Mouse (Mus musculus) ES-Bruce4 (cell line): ENCODE data around the gene Mipep. TPM values are rescaled to one million over a fixed set of nuclear protein-coding genes. Genes with fewer than 3 reads are reported as not detected.

Experiments
- H3K27ac ChIP-seq: 2 replicates; pipeline ENCODE4 v1.5.1; 2012; ENCODE audit warnings: low read length, inconsistent platforms; ENCODE audit not compliant: insufficient read depth
- H3K27me3 ChIP-seq: 2 replicates; pipeline ENCODE4 v1.6.1; 2012; ENCODE audit warnings: mild to moderate bottlenecking, low read length, inconsistent platforms; ENCODE audit not compliant: control insufficient read depth, poor library complexity, insufficient read depth, severe bottlenecking
- H3K36me3 ChIP-seq: 2 replicates; pipeline ENCODE4 v1.6.1; 2012; ENCODE audit warnings: inconsistent platforms, mild to moderate bottlenecking, low read length, moderate library complexity; ENCODE audit not compliant: control insufficient read depth, poor library complexity, insufficient read depth, severe bottlenecking
- H3K4me1 ChIP-seq: one replicate; pipeline ENCODE4 v1.8.1; 2011; ENCODE audit warnings: low read length; ENCODE audit not compliant: control insufficient read depth, insufficient read depth
- H3K4me3 ChIP-seq: 2 replicates; pipeline ENCODE4 v1.5.1; 2011; ENCODE audit warnings: low read depth, mild to moderate bottlenecking, low read length
- H3K9ac ChIP-seq: 2 replicates; pipeline ENCODE4 v1.6.1; 2012; ENCODE audit warnings: low read depth, mild to moderate bottlenecking, inconsistent platforms; ENCODE audit not compliant: poor library complexity, severe bottlenecking
- H3K9me3 ChIP-seq: replicated peaks from 2 replicates; pipeline ENCODE4 v1.6.1; 2012; ENCODE audit warnings: mild to moderate bottlenecking, low read length, inconsistent platforms; ENCODE audit not compliant: control insufficient read depth, poor library complexity, insufficient read depth, severe bottlenecking
- CTCF ChIP-seq: IDR thresholded peaks from one replicate; pipeline ENCODE4 v1.8.1; 2011; ENCODE audit warnings: low read depth, low read length
- EP300 ChIP-seq: IDR thresholded peaks from 2 replicates; pipeline ENCODE4 v1.6.1; 2011; ENCODE audit warnings: low read depth, low read length; ENCODE audit not compliant: insufficient read depth
- POLR2A ChIP-seq: IDR thresholded peaks from one replicate; pipeline ENCODE4 v1.8.1; 2011; ENCODE audit warnings: low read length; ENCODE audit not compliant: insufficient read depth
- polyA plus RNA-seq: library from polyadenylated mRNA; stranded (reverse); fragments of >200 nt; gene quantifications from 2 replicates; pipeline ENCODE4 v1.2.4, GENCODE M21; 2011; ENCODE audit warnings: low read depth; ENCODE audit not compliant: missing spikeins, insufficient read depth, insufficient read length

Gene Mipep
- polyA plus RNA-seq, 1 experiment, result 25.9 TPM

- Histone ChIP-seq H3K9ac (no peak overlapping the region), H3K27me3 (no peaks in the 10 kb centered on the region), H3K4me1 (no peaks in the 10 kb centered on the region), H3K4me3 (no peak overlapping the region), H3K9me3 (no peaks in the 10 kb centered on the region), H3K27ac (no peak overlapping the region), H3K36me3 (no peaks in the 10 kb centered on the region)
- TF ChIP-seq EP300 (no peak), CTCF (no peak), POLR2A (no peak)
Measured at GRCm38 (mm10) chr14:60895172-60896000, 111.0 kb downstream of the Mipep start.

GRCm38 (mm10) chr14:60898086-60898667 lies 113.8 kb downstream of the Mipep start:
- no peaks in the 10 kb centered on the region for H3K9me3 ChIP-seq
- no peak overlapping the region for H3K9ac ChIP-seq
- TF ChIP-seq POLR2A, result no peak
- no peak for TF ChIP-seq CTCF
- no peak for TF ChIP-seq EP300
- H3K36me3 ChIP-seq, result no peaks in the 10 kb centered on the region
- H3K4me3 ChIP-seq, result no peak overlapping the region
- no peaks in the 10 kb centered on the region for H3K4me1 ChIP-seq
- no peaks in the 10 kb centered on the region for H3K27me3 ChIP-seq
- no peak overlapping the region for H3K27ac ChIP-seq

- TF ChIP-seq EP300 (no peak), CTCF (no peak), POLR2A (no peak)
- no peaks in the 10 kb centered on the region for H3K36me3 ChIP-seq
Measured at GRCm38 (mm10) chr14:60904501-60904900, 120.1 kb downstream of the Mipep start.

GRCm38 (mm10) chr14:60906421-60907374 lies 122.3 kb downstream of the Mipep start:
- no peaks in the 10 kb centered on the region for H3K27me3 ChIP-seq
- no peaks in the 10 kb centered on the region for H3K9me3 ChIP-seq
- H3K4me1 ChIP-seq, result no peaks in the 10 kb centered on the region
- no peak overlapping the region for H3K27ac ChIP-seq
- TF ChIP-seq CTCF (no peak), EP300 (no peak), POLR2A (no peak)
- H3K36me3 ChIP-seq, result no peaks in the 10 kb centered on the region
- no peak overlapping the region for H3K4me3 ChIP-seq
- H3K9ac ChIP-seq, result no peak overlapping the region

More at GRCm38 (mm10) chr14:60904501-60904900, 120.1 kb downstream of the Mipep start:
- Histone ChIP-seq H3K27me3 (no peaks in the 10 kb centered on the region), H3K9ac (no peak overlapping the region), H3K4me3 (no peak overlapping the region), H3K4me1 (no peaks in the 10 kb centered on the region), H3K9me3 (no peaks in the 10 kb centered on the region), H3K27ac (no peak overlapping the region)

GRCm38 (mm10) chr14:60909351-60909750 lies 125.0 kb downstream of the Mipep start:
- TF ChIP-seq EP300 (no peak), CTCF (no peak), POLR2A (no peak)
- Histone ChIP-seq H3K36me3 (no peaks in the 10 kb centered on the region), H3K27ac (no peak overlapping the region)

More at GRCm38 (mm10) chr14:60909351-60909750, 125.0 kb downstream of the Mipep start:
- Histone ChIP-seq H3K4me1 (no peaks in the 10 kb centered on the region), H3K9me3 (no peaks in the 10 kb centered on the region), H3K9ac (no peak overlapping the region), H3K4me3 (no peak overlapping the region), H3K27me3 (no peaks in the 10 kb centered on the region)
